8 mouse cellular contexts compared by ENCODE assay signal in the genomic region with DNA sequence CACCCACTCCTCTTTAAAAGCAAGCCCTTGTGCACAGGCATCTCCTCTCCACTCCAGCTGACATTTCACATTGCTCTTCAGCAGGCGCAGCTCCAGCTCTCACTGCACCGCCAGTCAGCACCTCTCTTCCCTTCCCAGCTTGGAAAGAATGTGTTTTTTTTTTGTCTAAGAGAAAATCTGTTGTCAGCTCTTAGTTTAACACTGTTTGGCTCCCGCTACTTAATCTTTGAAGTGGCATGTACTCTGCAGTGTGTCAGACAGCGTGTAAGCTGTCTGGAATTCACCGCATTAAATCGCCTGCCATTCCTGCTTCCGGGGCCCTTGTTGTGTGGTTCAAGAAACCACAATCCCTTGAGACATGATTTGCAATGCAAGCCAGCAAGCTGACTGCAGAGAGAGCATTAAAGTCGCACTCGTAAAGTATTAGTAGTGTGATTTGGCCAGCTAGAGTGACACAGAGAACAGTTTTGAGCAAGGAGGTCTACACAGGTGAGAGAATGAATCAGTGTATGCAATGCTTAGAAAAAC.
DNase-seq lines count a peak whose midpoint lies in the region; ATAC-seq and TF ChIP-seq lines count a peak whose summit lies in the region.

No protein-coding gene starts in this region.

- no peak for TF ChIP-seq CTCF in left cerebral cortex, adult 2 months (IDR thresholded peaks at IDR 0.05)

- DNase-seq in left cerebral cortex, adult 2 months (ENCODE audit: extremely low spot score in 1 of 2, low spot score in 2 of 2): no peak
- no peak for DNase-seq in left cerebral cortex, postnatal 4 days
- DNase-seq in cerebellum, adult 9-10 months: peak; percentile 70
- DNase-seq in fibroblast of lung, adult 2 months (ENCODE audit: low read depth): peak; percentile 16
- DNase-seq in midbrain, embryonic 14.5 days: peak; percentile 77
- no peak for DNase-seq in T-cell, adult 2 months (ENCODE audit: low spot score)
- no peak for DNase-seq in kidney, postnatal 25 days
- no peak for DNase-seq in kidney, adult 18-20 months

- H3K27me3 ChIP-seq in midbrain, embryonic 14.5 days (ENCODE audit: control insufficient read depth, insufficient read depth, low read length): no peaks in the 10 kb centered on the region

- H3K4me1 ChIP-seq in midbrain, embryonic 14.5 days (ENCODE audit: control insufficient read depth, insufficient read depth, low read length): no peaks in the 10 kb centered on the region

- no peaks in the 10 kb centered on the region for H3K36me3 ChIP-seq in midbrain, embryonic 14.5 days (ENCODE audit: control insufficient read depth, insufficient read depth, low read length)

- no peaks in the 10 kb centered on the region for H3K9me3 ChIP-seq in midbrain, embryonic 14.5 days (ENCODE audit: control insufficient read depth, low read length)

- ATAC-seq in midbrain, embryonic 14.5 days (ENCODE audit: low FRiP score, low TSS enrichment): peak; percentile 50; the same call in 1 of the 2 replicates

- peak overlapping the region; percentile 13; the same call in 1 of the 2 replicates for H3K4me3 ChIP-seq in left cerebral cortex, adult 2 months
- peak overlapping the region; percentile 26 for H3K4me3 ChIP-seq in midbrain, embryonic 14.5 days (replicated peaks; ENCODE audit: low read depth, low read length)

- WGBS in midbrain, embryonic 14.5 days: 10% methylated on average over 9 of the region's 9 CpGs

- no peak overlapping the region for H3K9ac ChIP-seq in midbrain, embryonic 14.5 days (replicated peaks; ENCODE audit: low read length)

- intact Hi-C loops in left cerebral cortex, adult 2 months (cut with DNase I): no loop called here
- intact Hi-C loops in left cerebral cortex, postnatal 4 days (cut with DNase I): no loop called here

- peak overlapping the region; percentile 52 for H3K4me2 ChIP-seq in midbrain, embryonic 14.5 days (ENCODE audit: low read length)

- no peak overlapping the region for H3K27ac ChIP-seq in left cerebral cortex, adult 2 months
- H3K27ac ChIP-seq in midbrain, embryonic 14.5 days (replicated peaks; ENCODE audit: low read depth, low read length): peak overlapping the region; percentile 50

Comparison
In these comparisons a context has a peak if more than half of its experiments do, and no peak if none do; other contexts are left out.
1. DNase-seq: peak in cerebellum, adult 9-10 months (single experiment), fibroblast of lung, adult 2 months (single experiment) and midbrain, embryonic 14.5 days (single experiment); none in left cerebral cortex, adult 2 months (0 of 2), left cerebral cortex, postnatal 4 days (single experiment), T-cell, adult 2 months (single experiment), kidney, postnatal 25 days (0 of 2) and kidney, adult 18-20 months (single experiment).